Mouse (Mus musculus) ES-E14 (cell line): ENCODE results near the gene Hsp90ab1.

Experiments used
- CHD2 ChIP-seq: IDR thresholded peaks from 2 replicates; pipeline ENCODE4 v1.6.1; 2014; ENCODE audit warnings: mild to moderate bottlenecking, low read depth, low read length, inconsistent platforms
- HCFC1 ChIP-seq: IDR thresholded peaks from 2 replicates; pipeline ENCODE4 v1.6.1; 2012; ENCODE audit warnings: low read length, inconsistent platforms, borderline replicate concordance; ENCODE audit not compliant: insufficient read depth
- ZC3H11A ChIP-seq: IDR thresholded peaks from 2 replicates; pipeline ENCODE4 v1.6.1; 2012; ENCODE audit warnings: low read depth, mild to moderate bottlenecking, inconsistent platforms, low read length, borderline replicate concordance
- ZNF384 ChIP-seq: IDR thresholded peaks from 2 replicates; pipeline ENCODE4 v1.6.1; 2012; ENCODE audit warnings: low read depth, low read length, inconsistent platforms

- TF ChIP-seq HCFC1 (no peak), ZC3H11A (no peak), ZNF384 (no peak), CHD2 (no peak)
These were observed 37.2 kb upstream of the Hsp90ab1 start for GRCm38 (mm10) chr17:45610144-45610866.
